Mouse (Mus musculus) forebrain, embryonic 13.5 days (tissue): ENCODE measurements at regions not wholly inside any gene's neighbourhood (a gene's known extent, or its start where the extent isn't known, plus 50 kb on each side); places are given as distances from the start of the nearest gene placed in this dataset.

Source experiments
- ATAC-seq: fragments of 200-750 bp; cut with Nextera tagmentation; 2 replicates; pipeline ENCODE4 v1.8.0; 2017
- H3K27ac ChIP-seq: fragments of 300-500 bp; sonication (generic); 2 replicates; pipeline ENCODE4 v1.5.1; 2015; ENCODE audit warnings: inconsistent platforms, mild to moderate bottlenecking, moderate library complexity
- H3K27me3 ChIP-seq: fragments of 300-500 bp; sonication (generic); 2 replicates; pipeline ENCODE4 v1.6.1; 2015; ENCODE audit warnings: mild to moderate bottlenecking, inconsistent platforms
- H3K36me3 ChIP-seq: fragments of 300-500 bp; sonication (generic); 2 replicates; pipeline ENCODE4 v1.6.1; 2015; ENCODE audit warnings: mild to moderate bottlenecking, inconsistent platforms; ENCODE audit not compliant: poor library complexity, severe bottlenecking
- H3K4me1 ChIP-seq: fragments of 300-500 bp; sonication (generic); 2 replicates; pipeline ENCODE4 v1.6.1; 2015; ENCODE audit warnings: inconsistent platforms
- H3K4me2 ChIP-seq: fragments of 300-500 bp; sonication (generic); 2 replicates; pipeline ENCODE4 v1.6.1; 2015; ENCODE audit warnings: inconsistent platforms, mild to moderate bottlenecking, moderate library complexity
- H3K4me3 ChIP-seq: fragments of 300-500 bp; sonication (generic); 2 replicates; pipeline ENCODE4 v1.5.1; 2015; ENCODE audit warnings: mild to moderate bottlenecking, inconsistent platforms
- H3K9ac ChIP-seq: fragments of 300-500 bp; sonication (generic); 2 replicates; pipeline ENCODE4 v1.6.1; 2015; ENCODE audit warnings: mild to moderate bottlenecking, inconsistent platforms
- H3K9me3 ChIP-seq: fragments of 300-500 bp; sonication (generic); replicated peaks from 2 replicates; pipeline ENCODE4 v1.6.1; 2016; ENCODE audit warnings: inconsistent platforms
- WGBS: fragments of 180-500 bp; shearing (Covaris S2); methylation state at CpG from one replicate; pipeline ENCODE4 v1.1.7; 2015; 5-methylcytosine and 5-hydroxymethylcytosine counted together

- H3K9me3 ChIP-seq: no peaks in the 10 kb centered on the region
- H3K27me3 ChIP-seq: no peaks in the 10 kb centered on the region
- peaks cover 26% of the 10 kb centered on the region for H3K4me1 ChIP-seq
- no peaks in the 10 kb centered on the region for H3K36me3 ChIP-seq
- H3K27ac ChIP-seq: no peak overlapping the region
- ATAC-seq: no peak
- no peak overlapping the region for H3K4me2 ChIP-seq
- WGBS: 82% methylated on average over 3 of the region's 3 CpGs
- no peak overlapping the region for H3K4me3 ChIP-seq
- H3K9ac ChIP-seq: no peak overlapping the region
Observed at GRCm38 (mm10) chr1:42238408-42238807, 457.2 kb upstream of the Pou3f3 start.

GRCm38 (mm10) chr1:42241172-42241571 lies 454.4 kb upstream of the Pou3f3 start:
- no peak for ATAC-seq
- Histone ChIP-seq H3K4me1 (peaks cover 35% of the 10 kb centered on the region), H3K9ac (no peak overlapping the region), H3K4me3 (no peak overlapping the region), H3K4me2 (no peak overlapping the region), H3K36me3 (no peaks in the 10 kb centered on the region), H3K27me3 (no peaks in the 10 kb centered on the region), H3K9me3 (no peaks in the 10 kb centered on the region), H3K27ac (no peak overlapping the region)
- 41% methylated on average over 9 of the region's 9 CpGs for WGBS

GRCm38 (mm10) chr1:42241601-42242220 lies 453.9 kb upstream of the Pou3f3 start:
- whole genome bisulfite sequencing: 90% methylated on average over 11 of the region's 11 CpGs
- H3K9ac ChIP-seq: no peak overlapping the region
- ATAC-seq: no peak
- H3K4me3 ChIP-seq: no peak overlapping the region
- 0 out of 2 replicates have a peak overlapping the region, but pooled peaks have one; percentile 88 for H3K27ac ChIP-seq
- peaks cover 35% of the 10 kb centered on the region for H3K4me1 ChIP-seq
- H3K4me2 ChIP-seq: no peak overlapping the region
- no peaks in the 10 kb centered on the region for H3K9me3 ChIP-seq
- no peaks in the 10 kb centered on the region for H3K36me3 ChIP-seq
- no peaks in the 10 kb centered on the region for H3K27me3 ChIP-seq

GRCm38 (mm10) chr1:42242586-42243457 lies 452.7 kb upstream of the Pou3f3 start:
- peak; percentile 73 for ATAC-seq
- H3K9ac ChIP-seq: peak overlapping the region; percentile 28
- no peak overlapping the region for H3K4me3 ChIP-seq
- H3K27ac ChIP-seq: peak overlapping the region; percentile 88
- no peaks in the 10 kb centered on the region for H3K27me3 ChIP-seq
- H3K4me2 ChIP-seq: peak overlapping the region; percentile 53
- H3K9me3 ChIP-seq: no peaks in the 10 kb centered on the region
- no peaks in the 10 kb centered on the region for H3K36me3 ChIP-seq
- H3K4me1 ChIP-seq: peaks cover 35% of the 10 kb centered on the region
- 17% methylated on average over 15 of the region's 15 CpGs for WGBS

- peak; percentile 62 for ATAC-seq
- Histone ChIP-seq H3K27me3 (no peaks in the 10 kb centered on the region), H3K4me3 (peak overlapping the region; percentile 12; the same call in 1 of the 2 replicates), H3K27ac (peak overlapping the region; percentile 88), H3K9me3 (no peaks in the 10 kb centered on the region), H3K4me2 (peak overlapping the region; percentile 53), H3K9ac (0 out of 2 replicates have a peak overlapping the region, but pooled peaks have one; percentile 50), H3K36me3 (no peaks in the 10 kb centered on the region), H3K4me1 (peaks cover 35% of the 10 kb centered on the region)
- WGBS: 0% methylated on average over 5 of the region's 5 CpGs
Observed at GRCm38 (mm10) chr1:42243458-42243855, 452.1 kb upstream of the Pou3f3 start.

- peak; percentile 85 for ATAC-seq
- H3K9ac ChIP-seq: peak overlapping the region; percentile 50; the same call in 1 of the 2 replicates
- 3% methylated on average over 14 of the region's 14 CpGs for WGBS
- no peaks in the 10 kb centered on the region for H3K27me3 ChIP-seq
- H3K4me3 ChIP-seq: peak overlapping the region; percentile 12; the same call in 1 of the 2 replicates
- H3K36me3 ChIP-seq: no peaks in the 10 kb centered on the region
- peaks cover 35% of the 10 kb centered on the region for H3K4me1 ChIP-seq
- H3K4me2 ChIP-seq: peak overlapping the region; percentile 53
- no peaks in the 10 kb centered on the region for H3K9me3 ChIP-seq
- peak overlapping the region; percentile 88 for H3K27ac ChIP-seq
Observed at GRCm38 (mm10) chr1:42243878-42244277, 451.7 kb upstream of the Pou3f3 start.

- WGBS: 92% methylated on average over 3 of the region's 3 CpGs
- H3K27me3 ChIP-seq: no peaks in the 10 kb centered on the region
- H3K9ac ChIP-seq: no peak overlapping the region
- H3K36me3 ChIP-seq: no peaks in the 10 kb centered on the region
- peaks cover 25% of the 10 kb centered on the region for H3K4me1 ChIP-seq
- no peak overlapping the region for H3K4me3 ChIP-seq
- H3K27ac ChIP-seq: no peak overlapping the region
- H3K4me2 ChIP-seq: no peak overlapping the region
- no peaks in the 10 kb centered on the region for H3K9me3 ChIP-seq
- no peak for ATAC-seq
Observed at GRCm38 (mm10) chr1:42252386-42252785, 443.2 kb upstream of the Pou3f3 start.

- Histone ChIP-seq H3K9ac (no peak overlapping the region), H3K27ac (peak overlapping the region; percentile 19; the same call in 1 of the 2 replicates), H3K4me3 (no peak overlapping the region), H3K27me3 (no peaks in the 10 kb centered on the region), H3K36me3 (no peaks in the 10 kb centered on the region), H3K9me3 (no peaks in the 10 kb centered on the region), H3K4me1 (peaks cover 39% of the 10 kb centered on the region), H3K4me2 (no peak overlapping the region)
- no peak for ATAC-seq
- 66% methylated on average over 3 of the region's 3 CpGs for WGBS
Observed at GRCm38 (mm10) chr1:42253786-42254185, 441.8 kb upstream of the Pou3f3 start.

GRCm38 (mm10) chr1:42256911-42257595 lies 438.5 kb upstream of the Pou3f3 start:
- Histone ChIP-seq H3K9ac (peak overlapping the region; percentile 64), H3K9me3 (no peaks in the 10 kb centered on the region), H3K27me3 (no peaks in the 10 kb centered on the region), H3K4me3 (no peak overlapping the region), H3K4me2 (peak overlapping the region; percentile 60), H3K36me3 (no peaks in the 10 kb centered on the region), H3K4me1 (peaks cover 70% of the 10 kb centered on the region), H3K27ac (peak overlapping the region; percentile 98)
- WGBS: 25% methylated on average over 10 of the region's 10 CpGs
- ATAC-seq: no peak

GRCm38 (mm10) chr1:42257801-42258593 lies 437.6 kb upstream of the Pou3f3 start:
- WGBS: 6% methylated on average over 19 of the region's 19 CpGs
- Histone ChIP-seq H3K4me2 (peak overlapping the region; percentile 60), H3K9ac (peak overlapping the region; percentile 64), H3K9me3 (no peaks in the 10 kb centered on the region), H3K36me3 (no peaks in the 10 kb centered on the region), H3K4me1 (peaks cover 79% of the 10 kb centered on the region), H3K27me3 (no peaks in the 10 kb centered on the region), H3K27ac (peak overlapping the region; percentile 98), H3K4me3 (peak overlapping the region; percentile 19)
- peak; percentile 85 for ATAC-seq

GRCm38 (mm10) chr1:42258594-42258910 lies 437.0 kb upstream of the Pou3f3 start:
- ATAC-seq: no peak

More at GRCm38 (mm10) chr1:42258594-42258910, 437.0 kb upstream of the Pou3f3 start:
- H3K36me3 ChIP-seq: no peaks in the 10 kb centered on the region
- H3K9me3 ChIP-seq: no peaks in the 10 kb centered on the region
- peak overlapping the region; percentile 19 for H3K4me3 ChIP-seq
- peak overlapping the region; percentile 64 for H3K9ac ChIP-seq
- 27% methylated on average over 4 of the region's 4 CpGs for WGBS
- no peaks in the 10 kb centered on the region for H3K27me3 ChIP-seq
- peak overlapping the region; percentile 98 for H3K27ac ChIP-seq
- peak overlapping the region; percentile 60 for H3K4me2 ChIP-seq
- H3K4me1 ChIP-seq: peaks cover 84% of the 10 kb centered on the region
